Mouse (Mus musculus) limb, embryonic 14.5 days (tissue): ENCODE measurements around the gene Aph1c. TPM values are rescaled to one million over a fixed set of nuclear protein-coding genes. Genes with fewer than 3 reads are reported as not detected.
"Not testable (repeated sequence)": the region's sequence is repeated elsewhere in the genome, so short reads cannot be mapped to it uniquely, and the experiment has no call there.

ENCODE experiments used
- ATAC-seq: fragments of 200-750 bp; cut with Nextera tagmentation; 2 replicates; pipeline ENCODE4 v1.8.0; 2017; ENCODE audit warnings: low read depth, moderate number of reproducible peaks, moderate TSS enrichment; ENCODE audit not compliant: low FRiP score
- DNase-seq: peaks from one replicate; pipeline ENCODE4 v3.0.0-alpha.2; 2015; ENCODE audit warnings: low spot score
- H3K27ac ChIP-seq: fragments of 300-500 bp; sonication (generic); replicated peaks from 2 replicates; pipeline ENCODE4 v1.5.1; 2014; ENCODE audit warnings: low read depth, mild to moderate bottlenecking, low read length, moderate library complexity, mixed read lengths
- H3K27me3 ChIP-seq: fragments of 300-500 bp; sonication (generic); 2 replicates; pipeline ENCODE4 v1.6.1; 2014; ENCODE audit warnings: low read length, mixed read lengths; ENCODE audit not compliant: control insufficient read depth, insufficient read depth
- H3K36me3 ChIP-seq: fragments of 300-500 bp; sonication (generic); 2 replicates; pipeline ENCODE4 v1.6.1; 2014; ENCODE audit warnings: mild to moderate bottlenecking, low read length, moderate library complexity, mixed read lengths; ENCODE audit not compliant: control insufficient read depth, insufficient read depth
- H3K4me1 ChIP-seq: fragments of 300-500 bp; sonication (generic); 2 replicates; pipeline ENCODE4 v1.6.1; 2014; ENCODE audit warnings: antibody characterized with exemption, low read length, mixed read lengths; ENCODE audit not compliant: control insufficient read depth, insufficient read depth
- H3K4me2 ChIP-seq: fragments of 300-500 bp; sonication (generic); replicated peaks from 2 replicates; pipeline ENCODE4 v1.6.1; 2014; ENCODE audit warnings: low read depth, mild to moderate bottlenecking, low read length, moderate library complexity; ENCODE audit not compliant: severe bottlenecking
- H3K4me3 ChIP-seq: fragments of 300-500 bp; sonication (generic); replicated peaks from 2 replicates; pipeline ENCODE4 v1.5.1; 2014; ENCODE audit warnings: low read length
- H3K9ac ChIP-seq: fragments of 300-500 bp; sonication (generic); 2 replicates; pipeline ENCODE4 v1.6.1; 2014; ENCODE audit warnings: mild to moderate bottlenecking, low read depth, low read length, moderate library complexity; ENCODE audit not compliant: severe bottlenecking
- H3K9me3 ChIP-seq: fragments of 300-500 bp; sonication (generic); 2 replicates; pipeline ENCODE4 v1.6.1; 2016; ENCODE audit warnings: low read length; ENCODE audit not compliant: control insufficient read depth
- POLR2A ChIP-seq: fragments of 200-500 bp; IDR thresholded peaks from 2 replicates; pipeline ENCODE4 v1.8.0; 2012; ENCODE audit warnings: inconsistent platforms, mild to moderate bottlenecking, moderate library complexity, borderline replicate concordance; ENCODE audit not compliant: insufficient read depth, insufficient read length; ENCODE audit errors: extremely low read depth
- whole genome bisulfite sequencing: fragments of 180-500 bp; shearing (Covaris S2); extraction: QIAGEN DNeasy Blood & Tissue Kit; methylation state at CpG from one replicate; pipeline ENCODE4 v1.1.7; 2014; 5-methylcytosine and 5-hydroxymethylcytosine counted together
- polyA plus RNA-seq, 2 experiments: library from polyadenylated mRNA; depleted of rRNA in 1 of 2; stranded (reverse) in 1 of 2; unstranded in 1 of 2; fragments of >200 nt; fragmentation: Nextera tagmentation in 1 of 2; extraction: Ambion mirVana in 1 of 2; gene quantifications; 2 replicates each; pipeline versions ENCODE4 v1.2.1 to v1.2.3; 2012 to 2014

Aph1c gene
- polyA plus RNA-seq, 2 experiments, result 2.5 to 4.3 TPM

GRCm38 (mm10) chr9:66833851-66834250 lies 675 bp downstream of the Aph1c start:
- no peaks in the 10 kb centered on the region for H3K27me3 ChIP-seq
- ATAC-seq (no peak), DNase-seq (no peak)
- H3K4me3 ChIP-seq, result peak overlapping the region; percentile 64
- H3K36me3 ChIP-seq, result no peaks in the 10 kb centered on the region
- no peak for TF ChIP-seq POLR2A
- no peak overlapping the region for H3K27ac ChIP-seq
- H3K9me3 ChIP-seq, result no peaks in the 10 kb centered on the region
- H3K9ac ChIP-seq, result no peak overlapping the region
- 17% methylated on average over 7 of the region's 7 CpGs for WGBS
- peaks cover 6% of the 10 kb centered on the region; the same call in 1 of the 2 replicates for H3K4me1 ChIP-seq
- peak overlapping the region; percentile 84 for H3K4me2 ChIP-seq

- no peak overlapping the region for H3K9ac ChIP-seq
- no peak overlapping the region for H3K4me3 ChIP-seq
- no peak for TF ChIP-seq POLR2A
- ATAC-seq (no peak), DNase-seq (no peak)
- 63% methylated on average over 4 of the region's 4 CpGs for WGBS
- no peaks in the 10 kb centered on the region for H3K36me3 ChIP-seq
- H3K9me3 ChIP-seq, result no peaks in the 10 kb centered on the region
- H3K4me2 ChIP-seq, result no peak overlapping the region
- H3K4me1 ChIP-seq, result peaks cover 6% of the 10 kb centered on the region; the same call in 1 of the 2 replicates
- H3K27ac ChIP-seq, result no peak overlapping the region
- H3K27me3 ChIP-seq, result no peaks in the 10 kb centered on the region
These were observed 2.1 kb downstream of the Aph1c start for GRCm38 (mm10) chr9:66832366-66832908.

- WGBS, result 31% methylated on average over 1 of the region's 1 CpGs
- H3K27me3 ChIP-seq, result no peaks in the 10 kb centered on the region
- ATAC-seq (no peak), DNase-seq (peak; percentile 75)
- H3K9me3 ChIP-seq, result no peaks in the 10 kb centered on the region
- no peaks in the 10 kb centered on the region for H3K4me1 ChIP-seq
- no peak overlapping the region for H3K9ac ChIP-seq
- no peak for TF ChIP-seq POLR2A
- no peaks in the 10 kb centered on the region for H3K36me3 ChIP-seq
- no peak overlapping the region for H3K4me2 ChIP-seq
- no peak overlapping the region for H3K4me3 ChIP-seq
- H3K27ac ChIP-seq, result no peak overlapping the region
These were observed 8.5 kb downstream of the Aph1c start for GRCm38 (mm10) chr9:66825990-66826389.

GRCm38 (mm10) chr9:66822255-66822654 lies 12.3 kb downstream of the Aph1c start:
- not testable (repeated sequence) for H3K4me2 ChIP-seq, H3K9ac ChIP-seq, H3K4me1 ChIP-seq, H3K27ac ChIP-seq, DNase-seq, H3K36me3 ChIP-seq, ATAC-seq, H3K9me3 ChIP-seq, H3K27me3 ChIP-seq, H3K4me3 ChIP-seq
- no CpG with 5 or more reads among the region's 5 CpGs for WGBS

- DNase-seq (no peak), ATAC-seq (no peak)
- no peaks in the 10 kb centered on the region for H3K9me3 ChIP-seq
- no peak overlapping the region for H3K9ac ChIP-seq
- H3K36me3 ChIP-seq, result no peaks in the 10 kb centered on the region
- no peak overlapping the region for H3K27ac ChIP-seq
- no peak for TF ChIP-seq POLR2A
- no peak overlapping the region for H3K4me2 ChIP-seq
- 67% methylated on average over 5 of the region's 5 CpGs for WGBS
- H3K27me3 ChIP-seq, result no peaks in the 10 kb centered on the region
- no peaks in the 10 kb centered on the region for H3K4me1 ChIP-seq
- no peak overlapping the region for H3K4me3 ChIP-seq
These were observed 13.5 kb downstream of the Aph1c start for GRCm38 (mm10) chr9:66820996-66821395.

GRCm38 (mm10) chr9:66813392-66813791 lies 21.1 kb downstream of the Aph1c start:
- DNase-seq (no peak), ATAC-seq (no peak)
- no peak overlapping the region for H3K4me3 ChIP-seq
- no peak overlapping the region for H3K27ac ChIP-seq
- no peak overlapping the region for H3K4me2 ChIP-seq
- no peaks in the 10 kb centered on the region for H3K36me3 ChIP-seq
- H3K9me3 ChIP-seq, result no peaks in the 10 kb centered on the region
- TF ChIP-seq POLR2A, result no peak
- peaks cover 4% of the 10 kb centered on the region; the same call in 1 of the 2 replicates for H3K4me1 ChIP-seq
- no peak overlapping the region for H3K9ac ChIP-seq
- H3K27me3 ChIP-seq, result no peaks in the 10 kb centered on the region
- WGBS, result 17% methylated on average over 2 of the region's 2 CpGs

GRCm38 (mm10) chr9:66805951-66806350 lies 28.6 kb downstream of the Aph1c start:
- H3K4me1 ChIP-seq, H3K36me3 ChIP-seq, H3K27me3 ChIP-seq, H3K27ac ChIP-seq, ATAC-seq, DNase-seq, H3K9me3 ChIP-seq: not testable (repeated sequence)
- WGBS, result 3% methylated on average over 25 of the region's 37 CpGs
- H3K9ac ChIP-seq, result peak overlapping the region; percentile 45
- peak overlapping the region; percentile 49 for H3K4me2 ChIP-seq
- peak overlapping the region; percentile 30 for H3K4me3 ChIP-seq
